Comparison of ENCODE assay signal across 20 mouse cellular contexts in genomic region chr1:90311016-90311415, GRCm38 (mm10).
DNase-seq lines count a peak whose midpoint lies in the region; ATAC-seq lines count a peak whose summit lies in the region.
"Had no signal": no experiment of that assay in that cellular context is flagged by ENCODE, and none has a peak within 500 bp of the region (broad histone marks: within the 10 kb centered on the region; RNA-seq: fewer than 3 reads in every experiment).

No protein-coding gene starts in this region.

- H3K4me1 ChIP-seq in hindbrain, embryonic 13.5 days (replicated peaks): peaks cover 40% of the 10 kb centered on the region
- H3K4me1 ChIP-seq in hindbrain, embryonic 16.5 days (ENCODE audit: control insufficient read depth, insufficient read depth, low read depth, low read length): no peaks in the 10 kb centered on the region
- H3K4me1 ChIP-seq: heart, embryonic 13.5 days had no signal

- H3K27ac ChIP-seq in hindbrain, embryonic 13.5 days: peak overlapping the region; percentile 70; the same call in 1 of the 2 replicates
- H3K27ac ChIP-seq in hindbrain, embryonic 16.5 days (ENCODE audit: low read depth, low read length): no peak overlapping the region
- H3K27ac ChIP-seq: forebrain, embryonic 10.5 days; gastrocnemius, adult 2 months; heart, embryonic 13.5 days had no signal

- no peaks in the 10 kb centered on the region for H3K27me3 ChIP-seq in hindbrain, embryonic 13.5 days
- no peaks in the 10 kb centered on the region for H3K27me3 ChIP-seq in hindbrain, embryonic 16.5 days (replicated peaks; ENCODE audit: control insufficient read depth, insufficient read depth, low read length)
- H3K27me3 ChIP-seq: CH12.LX; embryonic facial prominence, embryonic 15.5 days had no signal

- no peak overlapping the region for H3K4me3 ChIP-seq in hindbrain, embryonic 13.5 days
- H3K4me3 ChIP-seq in hindbrain, embryonic 16.5 days (ENCODE audit: low read length): no peak overlapping the region
- H3K4me3 ChIP-seq: embryonic facial prominence, embryonic 15.5 days; erythroblast, embryonic 14.5 days; forebrain, embryonic 10.5 days; gastrocnemius, adult 2 months; heart, embryonic 13.5 days had no signal

- no peaks in the 10 kb centered on the region for H3K9me3 ChIP-seq in hindbrain, embryonic 13.5 days
- no peaks in the 10 kb centered on the region for H3K9me3 ChIP-seq in hindbrain, embryonic 16.5 days (ENCODE audit: control insufficient read depth, low read length)
- H3K9me3 ChIP-seq: embryonic facial prominence, embryonic 15.5 days; heart, embryonic 13.5 days had no signal

- no peaks in the 10 kb centered on the region for H3K36me3 ChIP-seq in hindbrain, embryonic 13.5 days
- H3K36me3 ChIP-seq in hindbrain, embryonic 16.5 days (ENCODE audit: control insufficient read depth, insufficient read depth, low read length): no peaks in the 10 kb centered on the region
- H3K36me3 ChIP-seq: embryonic facial prominence, embryonic 15.5 days; forebrain, embryonic 10.5 days; heart, embryonic 13.5 days had no signal

- DNase-seq in left cerebral cortex, postnatal 4 days: peak; percentile 24
- DNase-seq in left cerebral cortex, adult 11 months (ENCODE audit: low spot score): no peak
- DNase-seq in 3134 (ENCODE audit: extremely low read depth, insufficient read length, low spot score): peak; percentile 15
- no peak for DNase-seq in embryo, embryonic 9.5 days (ENCODE audit: extremely low spot score)
- DNase-seq: adrenal gland, adult 2 months; adrenal gland, postnatal 25 days; cerebellum, adult 18-20 months; cerebellum, adult 9-11 months; cerebellum, postnatal 36 days; gastrocnemius, adult 2 months; gastrocnemius, postnatal 25 days; heart, postnatal 36 days had no signal

- no peak overlapping the region for H3K9ac ChIP-seq in hindbrain, embryonic 13.5 days
- no peak overlapping the region for H3K9ac ChIP-seq in hindbrain, embryonic 16.5 days (ENCODE audit: low read depth, low read length)
- H3K9ac ChIP-seq: embryonic facial prominence, embryonic 15.5 days; heart, embryonic 13.5 days had no signal

- WGBS in hindbrain, embryonic 13.5 days: 61% methylated on average over 3 of the region's 3 CpGs
- 71% methylated on average over 3 of the region's 3 CpGs for WGBS in hindbrain, embryonic 16.5 days

- intact Hi-C loops in left cerebral cortex, postnatal 4 days (cut with DNase I): no loop called here

- ATAC-seq in hindbrain, embryonic 13.5 days (ENCODE audit: low FRiP score): no peak
- ATAC-seq in hindbrain, embryonic 16.5 days: no peak
- ATAC-seq in hematopoietic stem cell, adult 5-6 weeks (replicated peaks in 1 of 2; ENCODE audit: insufficient read depth in 1 of 2, low FRiP score in 2 of 2, low TSS enrichment in 1 of 2, low read depth in 1 of 2, poor library complexity in 2 of 2, severe bottlenecking in 2 of 2): peak; percentile 69 to 88

- H3K4me2 ChIP-seq in hindbrain, embryonic 13.5 days: no peak overlapping the region
- H3K4me2 ChIP-seq in hindbrain, embryonic 16.5 days (ENCODE audit: low read length): no peak overlapping the region
- H3K4me2 ChIP-seq: embryonic facial prominence, embryonic 15.5 days; heart, embryonic 13.5 days had no signal

Comparison
In these comparisons a context has a peak if more than half of its experiments do, and no peak if none do; other contexts are left out.
1. DNase-seq: peak in left cerebral cortex, postnatal 4 days (single experiment) and 3134 (single experiment); none in left cerebral cortex, adult 11 months (single experiment) and embryo, embryonic 9.5 days (single experiment).
2. ATAC-seq: peak in hematopoietic stem cell, adult 5-6 weeks (2 of 2); none in hindbrain, embryonic 13.5 days (single experiment) and hindbrain, embryonic 16.5 days (single experiment).